Mouse (Mus musculus) ES-E14 (cell line): ENCODE results near the gene Baiap2l1.

Source experiments
- CHD2 ChIP-seq: IDR thresholded peaks from 2 replicates; pipeline ENCODE4 v1.6.1; 2014; ENCODE audit warnings: mild to moderate bottlenecking, low read depth, low read length, inconsistent platforms
- HCFC1 ChIP-seq: IDR thresholded peaks from 2 replicates; pipeline ENCODE4 v1.6.1; 2012; ENCODE audit warnings: low read length, inconsistent platforms, borderline replicate concordance; ENCODE audit not compliant: insufficient read depth
- MAFK ChIP-seq: IDR thresholded peaks from 2 replicates; pipeline ENCODE4 v1.6.1; 2014; ENCODE audit warnings: mild to moderate bottlenecking, low read depth, low read length, inconsistent platforms; ENCODE audit not compliant: insufficient read depth
- ZC3H11A ChIP-seq: IDR thresholded peaks from 2 replicates; pipeline ENCODE4 v1.6.1; 2012; ENCODE audit warnings: low read depth, mild to moderate bottlenecking, inconsistent platforms, low read length, borderline replicate concordance
- ZNF384 ChIP-seq: IDR thresholded peaks from 2 replicates; pipeline ENCODE4 v1.6.1; 2012; ENCODE audit warnings: low read depth, low read length, inconsistent platforms

DNA sequence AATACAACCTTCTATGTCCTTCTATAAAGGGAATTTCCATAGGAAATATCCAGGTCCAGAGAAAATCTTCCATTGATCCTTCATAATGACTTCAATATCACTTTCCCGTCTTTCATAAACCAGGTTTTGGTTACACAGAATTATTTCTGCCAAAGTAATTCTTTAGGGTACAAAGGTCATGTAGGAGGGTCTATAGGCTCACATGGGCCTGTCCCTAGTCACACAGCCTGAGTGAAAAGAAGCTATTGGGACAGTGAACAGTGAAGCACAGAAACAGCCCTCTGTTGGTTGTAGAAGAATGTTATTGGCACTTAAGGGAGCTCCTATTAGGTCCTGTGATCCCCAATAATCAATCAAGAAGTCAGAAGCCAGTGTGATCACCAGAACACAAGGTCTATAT, 16.8 kb downstream of the Baiap2l1 start:
- TF ChIP-seq ZNF384 = no peak
- no peak for TF ChIP-seq ZC3H11A
- no peak for TF ChIP-seq MAFK
- no peak for TF ChIP-seq CHD2
- no peak for TF ChIP-seq HCFC1
